Mouse (Mus musculus): ENCODE measurements around the gene Gps2. TPM values are rescaled to one million over a fixed set of nuclear protein-coding genes. Genes with fewer than 3 reads are reported as not detected.

Gene Gps2
- polyA plus RNA-seq, 2 experiments from 2014 or later, result 90.7 to 106 TPM

DNA sequence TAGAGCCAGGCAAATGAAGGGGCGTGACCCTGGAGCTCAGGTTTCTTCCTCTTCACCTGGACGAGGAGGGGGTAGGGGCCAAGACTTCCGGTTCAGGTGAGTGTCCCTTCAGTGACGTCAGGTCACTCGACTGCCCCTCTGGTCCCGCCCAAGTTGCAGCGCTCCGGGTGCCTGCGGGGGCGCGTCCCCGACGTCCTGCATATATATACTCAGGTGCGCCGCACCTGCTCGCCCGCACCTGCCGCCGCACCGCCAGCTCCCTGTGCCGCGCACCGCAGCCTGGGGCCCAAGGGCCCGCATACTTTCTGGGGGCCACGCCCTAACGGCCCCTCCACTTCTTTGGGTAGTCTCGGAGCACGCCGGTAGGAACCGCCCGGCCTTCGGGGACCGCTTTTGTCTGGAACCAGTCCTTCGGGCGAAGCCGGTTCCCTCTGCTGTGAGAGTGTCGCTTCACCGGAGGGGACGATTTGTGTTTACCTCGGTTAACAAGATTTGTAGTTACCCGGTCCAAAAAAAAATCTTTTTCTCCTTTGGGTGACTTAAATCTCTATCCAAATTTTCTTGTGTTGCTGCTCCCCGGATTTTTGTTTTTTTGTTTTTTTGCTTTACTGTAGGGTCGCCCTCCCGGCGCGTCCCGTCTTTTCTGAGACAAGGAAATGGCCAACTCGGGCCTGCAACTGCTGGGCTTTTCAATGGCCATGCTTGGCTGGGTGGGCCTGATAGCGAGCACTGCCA lies 51.8 kb downstream of the Gps2 start:
- no peak for ATAC-seq

Other genes starting within 250 kb of the Gps2 start
- gene Cd68, start 247.7 kb upstream of the Gps2 start, polyA plus RNA-seq (2017; shearing (Covaris generic)), result 1 to 10 TPM; 3.3 to 5.3 TPM
- 100 to 1,000 TPM; 202 to 297 TPM for gene Eif4a1, start 241.5 kb upstream of the Gps2 start, polyA plus RNA-seq (2017; shearing (Covaris generic))
- 10 to 100 TPM; 32.7 to 33.0 TPM for gene Senp3, start 231.8 kb upstream of the Gps2 start, polyA plus RNA-seq (2017; shearing (Covaris generic))
- gene Tnfsf13, start 228.1 kb upstream of the Gps2 start, polyA plus RNA-seq (2017; shearing (Covaris generic)), result not detected
- not detected for gene Tnfsf12, start 218.0 kb upstream of the Gps2 start, polyA plus RNA-seq (2017; shearing (Covaris generic))
- gene Tnfsfm13, start 217.8 kb upstream of the Gps2 start, polyA plus RNA-seq (2017; shearing (Covaris generic)), result not detected
- gene Polr2a, start 155.3 kb upstream of the Gps2 start, polyA plus RNA-seq (2017; shearing (Covaris generic)), result 10 to 100 TPM; 24.0 to 28.8 TPM
- not detected for gene Slc35g3, start 151.9 kb upstream of the Gps2 start, polyA plus RNA-seq (2017; shearing (Covaris generic))
- gene Zbtb4, start 148.0 kb upstream of the Gps2 start, polyA plus RNA-seq (2017; shearing (Covaris generic)), result 1 to 10 TPM; 7.8 to 8.1 TPM
- gene Chrnb1, start 117.9 kb upstream of the Gps2 start, polyA plus RNA-seq (2017; shearing (Covaris generic)), result 1 to 10 TPM in 1 of 2 experiments, under 1 TPM in 1; 0.66 to 4.1 TPM
- not detected for gene Fgf11, start 112.0 kb upstream of the Gps2 start, polyA plus RNA-seq (2017; shearing (Covaris generic))
- gene Tmem102, start 108.3 kb upstream of the Gps2 start, polyA plus RNA-seq (2017; shearing (Covaris generic)), result not detected
- gene Gm39566, start 98.6 kb upstream of the Gps2 start, polyA plus RNA-seq (2017; shearing (Covaris generic)), result under 1 TPM in 1 of 2 experiments, not detected in 1; 0.08 TPM
- not detected for gene Spem2, start 95.4 kb upstream of the Gps2 start, polyA plus RNA-seq (2017; shearing (Covaris generic))
- not detected for gene Spem1, start 91.7 kb upstream of the Gps2 start, polyA plus RNA-seq (2017; shearing (Covaris generic))
- under 1 TPM; 0.59 to 0.66 TPM for gene Nlgn2, start 76.1 kb upstream of the Gps2 start, polyA plus RNA-seq (2017; shearing (Covaris generic))
- 100 to 1,000 TPM; 127 to 138 TPM for gene Tmem256, start 75.4 kb upstream of the Gps2 start, polyA plus RNA-seq (2017; shearing (Covaris generic))
- 10 to 100 TPM; 15.4 to 17.5 TPM for gene Plscr3, start 67.5 kb upstream of the Gps2 start, polyA plus RNA-seq (2017; shearing (Covaris generic))
- gene Tnk1, start 55.2 kb upstream of the Gps2 start, polyA plus RNA-seq (2017; shearing (Covaris generic)), result not detected
- gene Tmem95, start 35.9 kb upstream of the Gps2 start, polyA plus RNA-seq (2017; shearing (Covaris generic)), result not detected
- gene Kctd11, start 32.5 kb upstream of the Gps2 start, polyA plus RNA-seq (2017; shearing (Covaris generic)), result under 1 TPM in 1 of 2 experiments, not detected in 1; 0.56 TPM
- 100 to 1,000 TPM; 213 to 273 TPM for gene Acap1, start 18.3 kb upstream of the Gps2 start, polyA plus RNA-seq (2017; shearing (Covaris generic))
- gene 2810408A11Rik, start 12.9 kb upstream of the Gps2 start, polyA plus RNA-seq (2017; shearing (Covaris generic)), result 1 to 10 TPM; 1.1 to 1.2 TPM
- gene Neurl4, start 12.8 kb upstream of the Gps2 start, polyA plus RNA-seq (2017; shearing (Covaris generic)), result 1 to 10 TPM; 7.9 to 8.0 TPM
- gene Eif5a, start 8.1 kb downstream of the Gps2 start, polyA plus RNA-seq (2017; shearing (Covaris generic)), result 1,000 to 10,000 TPM; 1,092 to 1,351 TPM
- not detected for gene Ybx2, start 21.9 kb downstream of the Gps2 start, polyA plus RNA-seq (2017; shearing (Covaris generic))
- not detected for gene Slc2a4, start 34.3 kb downstream of the Gps2 start, polyA plus RNA-seq (2017; shearing (Covaris generic))
- not detected for gene Cldn7, start 50.9 kb downstream of the Gps2 start, polyA plus RNA-seq (2017; shearing (Covaris generic))
- 10 to 100 TPM; 21.4 to 24.8 TPM for gene Ctdnep1, start 67.3 kb downstream of the Gps2 start, polyA plus RNA-seq (2017; shearing (Covaris generic))
- 10 to 100 TPM; 62.1 to 69.7 TPM for gene Elp5, start 68.6 kb downstream of the Gps2 start, polyA plus RNA-seq (2017; shearing (Covaris generic))
- gene Gabarap, start 77.3 kb downstream of the Gps2 start, polyA plus RNA-seq (2017; shearing (Covaris generic)), result 100 to 1,000 TPM; 343 to 373 TPM
- 10 to 100 TPM; 32.1 to 44.9 TPM for gene Phf23, start 81.9 kb downstream of the Gps2 start, polyA plus RNA-seq (2017; shearing (Covaris generic))
- 1 to 10 TPM; 2.7 to 3.9 TPM for gene Dvl2, start 86.7 kb downstream of the Gps2 start, polyA plus RNA-seq (2017; shearing (Covaris generic))
- 100 to 1,000 TPM; 107 to 139 TPM for gene Acadvl, start 101.5 kb downstream of the Gps2 start, polyA plus RNA-seq (2017; shearing (Covaris generic))
- gene Dlg4, start 103.1 kb downstream of the Gps2 start, polyA plus RNA-seq (2017; shearing (Covaris generic)), result 10 to 100 TPM in 1 of 2 experiments, 1 to 10 TPM in 1; 9.7 to 11.6 TPM
- gene Asgr1, start 140.2 kb downstream of the Gps2 start, polyA plus RNA-seq (2017; shearing (Covaris generic)), result not detected
- gene Asgr2, start 178.8 kb downstream of the Gps2 start, polyA plus RNA-seq (2017; shearing (Covaris generic)), result not detected
- under 1 TPM in 1 of 2 experiments, not detected in 1; 0.21 TPM for gene Mgl2, start 216.4 kb downstream of the Gps2 start, polyA plus RNA-seq (2017; shearing (Covaris generic))
- not detected for gene Clec10a, start 242.3 kb downstream of the Gps2 start, polyA plus RNA-seq (2017; shearing (Covaris generic))